Mouse (Mus musculus): ENCODE measurements around the gene Ptcra.
"Not testable (repeated sequence)": the region's sequence is repeated elsewhere in the genome, so short reads cannot be mapped to it uniquely, and the experiment has no call there.

Gene Ptcra

DNA sequence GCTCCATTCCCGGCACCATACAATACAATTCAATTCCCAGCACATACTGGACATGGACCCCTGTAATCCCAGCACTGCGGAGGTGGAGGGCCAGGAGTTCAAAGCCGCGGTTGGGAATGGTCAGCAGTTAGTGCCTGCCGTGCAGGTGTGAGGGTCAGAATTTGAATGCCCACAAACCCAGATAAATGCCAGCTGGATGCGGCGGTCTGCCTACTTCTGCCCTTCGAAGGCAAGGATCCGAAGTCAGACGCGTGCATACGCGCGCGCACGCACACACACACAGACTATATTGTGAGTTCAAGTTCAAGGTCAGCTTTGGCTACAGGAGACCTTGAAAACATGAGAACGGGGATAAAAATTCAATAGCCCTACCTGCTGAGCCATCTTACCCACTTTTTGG lies 8.1 kb upstream of the Ptcra start:
- no peak for DNase-seq (ENCODE audit: inconsistent ontology term)

- DNase-seq (ENCODE audit: inconsistent ontology term), result no peak
These were observed 7.5 kb upstream of the Ptcra start for GRCm38 (mm10) chr17:46771025-46771424.

- DNase-seq (ENCODE audit: inconsistent ontology term), result no peak
These were observed 7.0 kb upstream of the Ptcra start for GRCm38 (mm10) chr17:46770546-46770945.

- DNase-seq (ENCODE audit: inconsistent ontology term), result no peak
These were observed 4.4 kb upstream of the Ptcra start for GRCm38 (mm10) chr17:46767868-46768267.

DNA sequence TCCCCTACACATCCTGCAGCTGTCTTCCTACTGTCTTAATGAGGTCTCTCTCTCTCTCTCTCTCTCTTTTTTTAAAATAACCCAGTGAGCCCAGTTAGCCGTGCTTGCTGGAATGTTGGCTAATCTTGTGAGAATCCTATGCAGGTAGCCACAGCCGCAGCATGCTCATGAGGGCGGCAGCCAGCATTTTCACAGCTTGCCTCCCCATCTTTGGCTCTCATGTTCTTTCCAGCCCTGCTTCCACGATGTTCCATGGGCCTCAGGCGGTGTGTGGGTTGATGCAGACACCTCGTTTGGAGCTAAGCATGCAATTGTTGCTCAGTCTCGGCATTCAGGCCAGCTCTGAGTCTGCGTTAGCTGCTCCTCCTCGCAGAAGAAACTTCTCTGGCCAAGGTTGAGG lies 1.4 kb upstream of the Ptcra start:
- not testable (repeated sequence) for DNase-seq (ENCODE audit: inconsistent ontology term)

GRCm38 (mm10) chr17:46758753-46759152 lies 4.8 kb downstream of the Ptcra start:
- no peak for DNase-seq (ENCODE audit: inconsistent ontology term)

- DNase-seq (ENCODE audit: inconsistent ontology term), result peak; percentile 99
These were observed 11.5 kb downstream of the Ptcra start, which contains the start of gene Cnpy3 for GRCm38 (mm10) chr17:46751794-46752556. Gene Cnpy3 (minus strand): TSS chr17:46752214.

DNA sequence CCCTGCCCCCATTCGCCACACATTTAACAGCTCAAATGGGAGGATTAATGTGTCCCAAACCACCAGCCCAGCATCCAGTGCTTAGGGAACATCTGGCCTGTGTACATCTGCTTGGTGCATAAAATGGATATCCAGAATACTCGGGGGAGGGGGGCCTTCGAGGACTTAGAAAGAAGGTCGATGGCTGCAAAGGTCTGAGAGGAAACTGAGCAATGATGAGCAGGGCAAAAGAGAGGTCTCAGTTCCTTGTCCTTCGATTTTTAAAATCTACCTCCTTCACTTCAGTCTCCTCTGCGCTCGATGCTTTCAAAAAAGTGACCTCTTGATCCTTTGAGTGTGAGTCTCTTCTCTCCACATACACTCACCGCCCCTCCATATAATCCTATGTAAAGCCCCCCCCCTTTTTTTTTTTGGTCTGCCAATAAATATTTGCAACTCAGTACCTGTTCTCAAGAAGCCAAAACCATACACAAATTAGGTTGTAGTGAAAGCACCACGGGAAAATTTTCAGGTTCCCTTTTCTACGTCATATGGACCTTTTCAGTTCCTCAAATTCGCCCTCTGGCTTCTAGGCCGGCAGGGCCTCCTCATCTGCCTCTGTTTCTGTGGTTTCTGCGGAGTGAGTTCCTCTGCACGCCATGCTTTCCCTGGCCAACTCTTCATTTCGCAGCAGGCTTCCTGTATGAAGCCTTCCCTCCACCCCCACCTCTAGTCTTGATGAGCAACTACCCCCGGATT lies 12.3 kb downstream of the Ptcra start:
- peak; percentile 3 for DNase-seq (ENCODE audit: inconsistent ontology term)

DNA sequence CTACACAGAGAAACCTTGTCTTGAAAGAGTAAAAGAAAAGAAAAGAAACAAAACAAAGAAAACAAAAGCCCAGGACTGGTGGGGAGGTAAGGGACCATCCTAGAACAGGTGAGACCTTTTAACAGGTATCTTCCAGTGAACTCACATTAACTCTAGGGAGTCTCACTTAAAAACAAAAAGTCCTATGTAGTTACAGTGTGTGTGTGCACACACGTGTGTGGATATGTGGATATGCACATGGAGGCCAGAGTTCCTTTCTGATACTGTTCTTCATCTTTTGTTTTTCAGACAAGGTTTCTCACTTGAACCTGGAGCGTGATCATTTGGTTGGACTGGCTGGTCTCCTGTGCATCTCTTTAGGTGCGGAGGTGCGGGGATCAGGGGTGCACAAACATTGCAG lies 12.9 kb downstream of the Ptcra start:
- no peak for DNase-seq (ENCODE audit: inconsistent ontology term)

DNA sequence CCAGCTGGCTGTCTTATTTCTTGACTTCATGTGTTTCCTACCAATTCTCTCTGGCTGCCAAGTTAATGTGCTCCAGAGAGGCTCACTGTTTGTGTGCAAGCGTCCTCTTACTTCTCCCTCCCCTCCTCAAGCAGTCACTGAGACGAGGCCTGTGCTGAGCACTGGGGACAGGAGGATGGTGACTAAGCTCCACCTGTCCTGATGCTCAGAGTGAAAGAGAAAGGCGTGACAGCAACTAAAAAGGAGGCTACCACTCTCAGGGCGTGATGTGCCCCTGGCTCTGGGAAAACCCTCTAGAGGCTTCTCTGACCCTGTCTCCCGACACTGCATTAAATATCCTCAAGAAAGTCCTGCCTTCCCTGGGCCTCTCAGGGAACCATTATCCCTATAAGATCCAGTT lies 14.2 kb downstream of the Ptcra start:
- no peak for DNase-seq (ENCODE audit: inconsistent ontology term)

DNA sequence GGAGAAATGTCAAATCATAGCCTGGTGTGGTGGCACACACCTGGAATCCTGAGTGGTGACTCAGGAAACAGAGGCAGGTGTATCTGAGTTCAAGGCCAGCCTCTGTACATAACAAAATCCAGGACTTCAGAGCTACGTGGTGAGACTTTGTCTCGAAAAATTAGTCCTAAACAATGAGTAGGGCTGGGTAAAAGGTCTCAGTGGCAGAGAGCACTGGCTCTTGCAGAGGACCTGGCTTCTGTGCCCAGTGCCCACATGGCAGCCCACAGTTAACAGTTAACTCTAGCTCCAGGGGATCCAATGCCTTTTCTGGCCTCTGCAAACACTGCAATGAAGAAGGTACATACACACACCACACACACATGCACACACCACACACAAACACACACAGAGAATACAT lies 15.7 kb downstream of the Ptcra start:
- no peak for DNase-seq (ENCODE audit: inconsistent ontology term)

- DNase-seq (ENCODE audit: inconsistent ontology term), result no peak
These were observed 16.3 kb downstream of the Ptcra start for GRCm38 (mm10) chr17:46747234-46747633.

DNA sequence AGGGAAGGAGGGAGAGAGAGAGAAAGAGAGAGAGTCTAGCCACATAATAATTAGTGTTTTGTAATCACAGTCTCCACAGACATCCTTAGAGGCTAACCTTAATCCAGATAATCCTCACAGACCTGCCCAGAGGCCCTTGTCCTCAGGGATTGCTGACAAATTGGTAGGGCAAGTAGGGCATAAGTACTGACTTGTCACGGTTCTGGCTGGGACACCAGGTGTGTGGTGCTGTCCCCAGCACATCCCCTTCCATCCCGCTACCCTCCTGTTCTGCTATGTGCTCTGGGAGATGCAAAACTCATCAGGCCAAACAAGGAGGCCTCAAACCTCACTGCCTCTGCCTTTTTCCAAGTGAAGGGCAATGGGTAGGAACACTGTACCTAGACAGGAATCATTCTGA lies 18.0 kb downstream of the Ptcra start:
- DNase-seq (ENCODE audit: inconsistent ontology term), result no peak

DNA sequence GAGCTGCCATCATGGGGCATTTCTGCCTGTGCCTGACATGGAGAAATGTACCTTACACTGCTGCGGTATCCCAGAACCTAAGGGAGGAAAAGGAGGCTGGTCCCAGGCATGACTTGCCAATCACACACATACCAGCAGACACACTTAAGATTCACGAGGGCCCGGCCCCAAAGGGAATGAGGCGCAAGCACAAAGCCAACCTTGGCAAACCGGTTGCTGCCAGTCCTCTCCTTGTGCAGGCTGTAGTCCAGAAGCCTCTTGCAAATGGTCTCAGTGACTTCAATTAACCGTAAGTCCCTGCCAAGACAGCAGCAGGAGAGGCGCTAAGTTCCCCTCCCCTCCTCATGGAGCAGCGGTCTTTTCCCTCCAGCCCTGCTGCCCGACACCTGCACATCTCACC lies 20.5 kb downstream of the Ptcra start:
- no peak for DNase-seq (ENCODE audit: inconsistent ontology term)

DNA sequence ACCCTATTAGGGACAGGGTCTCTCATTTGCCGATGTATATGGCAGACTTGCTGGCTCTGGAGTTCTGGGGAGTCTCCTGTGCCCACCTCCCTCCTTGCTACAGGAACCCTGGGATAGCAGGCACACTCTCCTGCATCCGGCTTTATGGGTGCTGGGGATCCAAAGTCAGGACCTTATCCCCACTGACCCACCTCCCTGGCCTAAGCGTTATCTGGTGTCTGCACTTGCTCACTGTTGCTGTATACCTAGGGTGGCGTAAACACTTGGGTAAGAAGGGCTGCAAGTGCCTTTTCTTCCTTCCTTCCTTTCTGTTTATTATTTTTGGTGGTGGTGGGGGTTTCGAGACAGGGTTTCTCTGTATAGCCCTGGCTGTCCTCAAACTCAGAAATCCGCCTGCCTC lies 22.2 kb downstream of the Ptcra start:
- no peak for DNase-seq (ENCODE audit: inconsistent ontology term)

DNA sequence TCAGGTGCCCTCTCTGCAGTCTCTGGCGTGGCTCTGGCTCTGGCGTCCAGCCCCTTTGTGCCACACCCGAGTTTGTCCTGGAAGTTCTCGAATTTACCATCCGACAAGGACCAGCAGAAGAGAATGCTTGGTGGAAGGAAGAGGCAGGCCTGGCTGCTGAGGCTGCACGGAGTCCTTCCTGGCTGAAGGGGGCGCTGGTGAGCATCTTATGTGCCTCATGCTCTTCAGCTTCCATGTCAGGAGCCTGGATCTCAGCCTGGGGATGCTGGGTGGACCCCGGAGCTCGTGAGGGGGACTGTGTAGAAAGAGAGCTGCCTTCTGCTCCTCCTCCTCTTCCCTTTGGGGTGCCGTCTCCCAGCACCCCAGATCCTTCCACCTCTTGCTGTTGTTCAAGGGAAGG lies 27.4 kb downstream of the Ptcra start:
- DNase-seq (ENCODE audit: inconsistent ontology term), result no peak

GRCm38 (mm10) chr17:46735287-46735686 lies 28.2 kb downstream of the Ptcra start:
- DNase-seq (ENCODE audit: inconsistent ontology term), result no peak

DNA sequence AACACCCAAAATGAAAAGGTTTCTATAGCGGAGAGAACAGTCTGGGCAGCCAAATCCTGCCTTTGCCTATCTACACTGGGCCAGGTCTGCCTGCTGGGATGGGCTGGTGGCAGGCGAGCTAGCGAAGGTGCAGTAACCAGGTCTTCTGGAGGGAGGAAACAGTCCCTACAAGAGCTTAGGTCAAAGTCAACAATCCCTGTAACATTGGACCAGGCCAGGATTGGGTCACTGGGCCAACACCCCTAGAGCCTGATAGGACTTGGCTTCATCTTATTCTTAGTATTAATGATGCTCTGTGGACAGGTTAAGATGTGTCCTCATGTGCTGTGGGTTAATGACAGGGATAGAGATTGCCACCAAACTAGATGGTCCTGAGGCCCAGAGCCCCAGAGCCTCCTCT lies 29.5 kb downstream of the Ptcra start:
- no peak for DNase-seq (ENCODE audit: inconsistent ontology term)

GRCm38 (mm10) chr17:46728904-46729318 lies 34.6 kb downstream of the Ptcra start, which contains the start of gene Gnmt:
Gene Gnmt (minus strand): TSS chr17:46729168.
- no peak for DNase-seq (ENCODE audit: inconsistent ontology term)

DNA sequence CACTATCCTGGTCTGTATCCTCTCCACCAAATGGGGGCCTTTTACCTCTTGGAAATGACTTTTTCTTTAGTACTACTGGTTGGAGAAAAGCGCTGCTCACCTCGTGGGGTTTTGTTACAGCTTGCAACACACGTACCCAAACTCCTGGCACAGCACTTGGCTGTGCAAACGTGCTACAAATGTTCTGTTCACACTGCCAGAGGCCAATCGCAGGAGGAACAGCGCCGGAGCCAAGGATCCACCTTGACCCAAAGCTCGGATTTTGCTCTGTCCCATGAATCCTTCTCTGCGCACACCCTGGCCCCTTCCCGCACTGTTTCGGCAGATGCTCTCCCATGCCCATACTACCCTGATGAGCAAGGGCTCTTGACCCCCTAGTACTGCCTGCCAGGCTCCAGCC lies 35.0 kb downstream of the Ptcra start:
- no peak for DNase-seq (ENCODE audit: inconsistent ontology term)

- no peak for DNase-seq (ENCODE audit: inconsistent ontology term)
These were observed 35.5 kb downstream of the Ptcra start for GRCm38 (mm10) chr17:46728021-46728420.

DNA sequence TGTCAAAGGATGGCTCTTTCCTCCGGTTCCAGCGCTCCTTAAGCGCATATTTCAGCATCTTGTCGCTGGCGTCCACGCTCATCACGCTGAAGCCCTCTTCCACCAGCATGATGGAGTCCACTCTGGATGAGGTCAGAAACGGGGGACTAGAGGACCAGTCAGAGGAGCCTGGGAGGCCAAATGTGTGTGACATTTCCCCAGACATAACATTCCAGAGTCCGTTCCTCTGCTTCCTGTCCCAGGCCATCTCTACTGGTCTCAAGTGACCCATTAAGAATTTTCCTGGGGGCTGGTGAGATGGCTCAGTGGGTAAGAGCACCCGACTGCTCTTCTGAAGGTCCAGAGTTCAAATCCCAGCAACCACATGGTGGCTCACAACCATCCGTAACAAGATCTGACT lies 36.2 kb downstream of the Ptcra start:
- DNase-seq (ENCODE audit: inconsistent ontology term), result no peak

All from Muller cell, postnatal 12 days (primary cell).